Mouse (Mus musculus) heart, embryonic 16.5 days (tissue): Measurements from ENCODE around the gene Tanc2. TPM values are rescaled to one million over a fixed set of nuclear protein-coding genes. Genes with fewer than 3 reads are reported as not detected.

Experiments
- ATAC-seq: fragments of 200-750 bp; cut with Nextera tagmentation; replicated peaks from 2 replicates; pipeline ENCODE4 v1.8.0; 2017; ENCODE audit warnings: moderate number of reproducible peaks; ENCODE audit not compliant: insufficient read depth, low FRiP score; ENCODE audit errors: extremely low read depth
- H3K27ac ChIP-seq: fragments of 300-500 bp; sonication (generic); 2 replicates; pipeline ENCODE4 v1.5.1; 2014; ENCODE audit warnings: mild to moderate bottlenecking, low read length, control low read depth, moderate library complexity
- H3K27me3 ChIP-seq: fragments of 300-500 bp; sonication (generic); 2 replicates; pipeline ENCODE4 v1.6.1; 2014; ENCODE audit warnings: low read length, mixed read lengths; ENCODE audit not compliant: control insufficient read depth, insufficient read depth
- H3K36me3 ChIP-seq: fragments of 300-500 bp; sonication (generic); 2 replicates; pipeline ENCODE4 v1.6.1; 2014; ENCODE audit not compliant: control insufficient read depth, insufficient read depth
- H3K4me1 ChIP-seq: fragments of 300-500 bp; sonication (generic); 2 replicates; pipeline ENCODE4 v1.6.1; 2014; ENCODE audit warnings: low read length, mixed read lengths; ENCODE audit not compliant: control insufficient read depth, insufficient read depth
- H3K4me2 ChIP-seq: fragments of 300-500 bp; sonication (generic); 2 replicates; pipeline ENCODE4 v1.6.1; 2014; ENCODE audit warnings: low read depth, mild to moderate bottlenecking, control low read depth, low read length
- H3K4me3 ChIP-seq: fragments of 300-500 bp; sonication (generic); 2 replicates; pipeline ENCODE4 v1.5.1; 2014; ENCODE audit warnings: mild to moderate bottlenecking, control low read depth, low read length
- H3K9ac ChIP-seq: fragments of 300-500 bp; sonication (generic); 2 replicates; pipeline ENCODE4 v1.6.1; 2014; ENCODE audit warnings: low read length, control low read depth
- H3K9me3 ChIP-seq: fragments of 300-500 bp; sonication (generic); replicated peaks from 2 replicates; pipeline ENCODE4 v1.6.1; 2016; ENCODE audit warnings: low read length; ENCODE audit not compliant: control insufficient read depth
- WGBS: fragments of 180-500 bp; shearing (Covaris S2); extraction: QIAGEN DNeasy Blood & Tissue Kit; methylation state at CpG from one replicate; pipeline ENCODE4 v1.1.7; 2014; 5-methylcytosine and 5-hydroxymethylcytosine counted together
- polyA plus RNA-seq: library from polyadenylated mRNA; unstranded; fragments of >200 nt; fragmentation: Nextera tagmentation; extraction: Ambion mirVana; gene quantifications from 2 replicates; pipeline ENCODE4 v1.2.1, GENCODE M21; 2015

The Tanc2 gene
- polyA plus RNA-seq, 1 experiment from 2014 or later = 8.0 TPM

DNA sequence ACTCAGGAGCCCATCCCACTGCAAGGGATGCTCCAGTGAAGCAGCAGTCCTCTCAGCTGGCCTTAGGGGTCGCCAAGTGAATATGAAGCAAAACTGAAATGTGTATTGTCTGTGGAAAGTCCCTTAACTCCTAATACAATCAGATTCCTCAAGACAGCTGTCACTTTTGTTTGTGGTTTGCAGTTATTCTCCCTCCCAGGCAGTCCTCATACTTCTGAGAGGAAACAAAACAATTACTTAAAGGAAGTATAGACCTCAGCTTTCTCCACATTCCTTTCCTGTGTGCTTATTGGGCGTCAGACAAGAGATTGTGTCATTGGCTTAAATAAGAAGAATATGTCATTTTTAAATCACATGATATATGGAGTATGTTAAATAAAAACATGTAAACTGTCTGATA lies 311.7 kb downstream of the Tanc2 start:
- no peak overlapping the region for H3K9ac ChIP-seq
- H3K27ac ChIP-seq = peak overlapping the region; percentile 47
- peaks cover 15% of the 10 kb centered on the region; the same call in 1 of the 2 replicates for H3K36me3 ChIP-seq
- H3K4me3 ChIP-seq = no peak overlapping the region
- 53% methylated on average over 2 of the region's 2 CpGs for WGBS
- H3K4me2 ChIP-seq = no peak overlapping the region
- no peaks in the 10 kb centered on the region for H3K27me3 ChIP-seq
- no peaks in the 10 kb centered on the region for H3K9me3 ChIP-seq
- ATAC-seq = no peak
- peaks cover 8% of the 10 kb centered on the region; the same call in 1 of the 2 replicates for H3K4me1 ChIP-seq

GRCm38 (mm10) chr11:105902956-105903355 lies 313.2 kb downstream of the Tanc2 start:
- H3K4me2 ChIP-seq = no peak overlapping the region
- peaks cover 8% of the 10 kb centered on the region; the same call in 1 of the 2 replicates for H3K4me1 ChIP-seq
- no peak for ATAC-seq
- no peak overlapping the region for H3K9ac ChIP-seq
- no peak overlapping the region for H3K27ac ChIP-seq
- no peak overlapping the region for H3K4me3 ChIP-seq
- H3K36me3 ChIP-seq = peaks cover 13% of the 10 kb centered on the region; the same call in 1 of the 2 replicates
- WGBS = 70% methylated on average over 1 of the region's 1 CpGs
- H3K9me3 ChIP-seq = no peaks in the 10 kb centered on the region
- H3K27me3 ChIP-seq = no peaks in the 10 kb centered on the region

DNA sequence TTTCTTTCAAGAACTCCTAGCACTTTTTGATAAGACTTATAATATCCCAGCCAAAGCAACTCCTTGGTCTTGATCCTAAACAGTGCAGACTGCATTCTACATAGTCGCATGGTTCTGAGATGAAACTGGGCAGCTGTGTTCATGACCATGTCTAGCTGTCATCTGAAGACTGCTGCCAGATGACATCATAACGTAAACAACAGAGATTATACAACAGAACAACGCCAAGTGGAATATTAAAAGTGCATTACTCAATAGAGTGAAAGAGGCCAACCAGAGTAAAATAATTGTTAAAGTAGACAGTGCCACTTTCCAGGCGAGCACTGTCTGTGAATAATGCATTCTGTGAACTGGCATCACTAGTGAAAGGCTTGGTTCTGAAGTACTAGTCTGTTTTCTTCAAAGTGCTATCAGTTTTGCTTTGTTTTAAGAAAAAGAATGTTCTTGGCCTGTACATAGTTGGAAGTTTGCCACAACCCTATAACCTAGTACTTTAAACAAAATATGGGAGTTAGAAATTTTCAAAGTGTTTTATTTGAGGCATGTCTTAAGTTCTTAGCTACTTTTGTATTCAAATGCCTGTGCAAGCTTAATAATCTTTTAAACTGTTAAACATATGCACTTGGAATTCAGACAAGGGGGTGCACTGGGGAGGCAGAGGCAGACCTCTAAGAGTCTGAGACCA lies 315.9 kb downstream of the Tanc2 start:
- no peak overlapping the region for H3K9ac ChIP-seq
- 0 out of 2 replicates have a peak, but pooled peaks cover 4% of the 10 kb centered on the region for H3K36me3 ChIP-seq
- H3K27me3 ChIP-seq = no peaks in the 10 kb centered on the region
- ATAC-seq = peak; percentile 77
- H3K9me3 ChIP-seq = no peaks in the 10 kb centered on the region
- 37% methylated on average over 4 of the region's 4 CpGs for WGBS
- H3K4me2 ChIP-seq = no peak overlapping the region
- no peak overlapping the region for H3K4me3 ChIP-seq
- peak overlapping the region; percentile 70; the same call in 1 of the 2 replicates for H3K27ac ChIP-seq
- H3K4me1 ChIP-seq = peaks cover 8% of the 10 kb centered on the region; the same call in 1 of the 2 replicates

GRCm38 (mm10) chr11:105907381-105907780 lies 317.6 kb downstream of the Tanc2 start:
- Histone ChIP-seq H3K9me3 (no peaks in the 10 kb centered on the region), H3K4me3 (no peak overlapping the region), H3K4me1 (peaks cover 2% of the 10 kb centered on the region; the same call in 1 of the 2 replicates), H3K36me3 (no peaks in the 10 kb centered on the region), H3K9ac (no peak overlapping the region), H3K4me2 (no peak overlapping the region), H3K27ac (no peak overlapping the region), H3K27me3 (no peaks in the 10 kb centered on the region)
- 86% methylated on average over 1 of the region's 1 CpGs for WGBS
- ATAC-seq = no peak

DNA sequence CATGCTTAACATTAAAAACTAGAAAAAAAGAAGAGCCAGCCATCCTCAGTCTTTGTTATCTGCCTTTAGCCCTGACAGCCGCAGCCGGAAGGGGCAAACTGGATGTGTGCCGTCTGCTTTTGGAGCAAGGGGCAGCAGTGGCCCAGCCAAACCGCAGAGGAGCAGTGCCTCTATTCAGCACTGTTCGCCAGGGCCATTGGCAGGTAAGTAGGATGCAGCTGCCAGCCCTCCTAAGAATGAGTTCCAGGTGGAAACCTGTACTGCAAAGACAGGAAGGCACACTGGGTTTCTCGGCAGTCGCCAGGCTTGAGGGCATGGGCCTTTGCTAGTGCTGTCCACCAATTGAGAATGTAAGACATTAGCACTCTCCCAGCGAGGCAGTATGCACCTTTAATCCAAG lies 319.1 kb downstream of the Tanc2 start:
- Histone ChIP-seq H3K27me3 (no peaks in the 10 kb centered on the region), H3K4me2 (no peak overlapping the region), H3K4me3 (no peak overlapping the region), H3K4me1 (peaks cover 2% of the 10 kb centered on the region; the same call in 1 of the 2 replicates), H3K36me3 (peaks cover 6% of the 10 kb centered on the region), H3K9ac (no peak overlapping the region), H3K27ac (no peak overlapping the region), H3K9me3 (no peaks in the 10 kb centered on the region)
- ATAC-seq = no peak
- WGBS = 80% methylated on average over 8 of the region's 8 CpGs

DNA sequence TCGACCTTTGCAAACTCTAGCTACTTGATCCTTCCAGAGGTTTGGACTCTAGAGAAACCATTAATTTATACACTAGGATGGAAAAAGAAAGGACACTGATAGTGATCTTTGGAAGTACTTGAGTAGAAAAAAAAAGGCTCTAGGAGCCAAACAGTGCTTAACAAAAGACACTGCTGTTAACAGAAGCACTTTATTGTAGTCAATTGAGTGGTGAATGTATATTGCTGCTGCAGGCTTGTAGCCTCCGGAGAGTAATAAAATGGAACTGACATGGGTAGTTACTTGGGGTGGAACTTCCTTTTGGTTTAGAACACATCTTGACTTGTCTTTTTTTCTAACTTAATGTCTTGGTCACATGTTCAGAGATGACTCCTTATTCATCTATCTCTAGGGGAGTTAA lies 319.8 kb downstream of the Tanc2 start:
- Histone ChIP-seq H3K9me3 (no peaks in the 10 kb centered on the region), H3K4me3 (no peak overlapping the region), H3K4me1 (peaks cover 2% of the 10 kb centered on the region; the same call in 1 of the 2 replicates), H3K27me3 (no peaks in the 10 kb centered on the region), H3K36me3 (peaks cover 10% of the 10 kb centered on the region), H3K9ac (no peak overlapping the region), H3K4me2 (no peak overlapping the region), H3K27ac (no peak overlapping the region)
- no peak for ATAC-seq
- WGBS = 69% methylated on average over 2 of the region's 2 CpGs

DNA sequence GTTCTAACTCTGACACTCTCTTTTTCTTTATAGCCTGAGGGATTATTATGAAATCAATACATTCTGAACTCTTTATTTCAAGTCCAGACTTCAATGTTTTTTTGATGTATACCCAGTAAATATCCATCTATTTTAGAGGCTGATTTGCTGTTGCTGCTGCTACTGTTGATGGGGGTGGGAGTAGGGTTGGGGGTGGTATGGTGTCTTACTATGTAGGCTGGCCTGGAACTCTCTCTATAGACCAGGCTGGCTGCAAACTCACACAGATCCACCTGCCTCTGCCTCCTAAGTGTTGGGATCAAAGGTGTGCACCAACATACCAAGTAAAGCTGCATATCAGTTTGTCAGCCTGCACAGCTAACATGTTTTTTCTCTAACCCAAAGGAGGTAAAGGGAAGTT lies 321.4 kb downstream of the Tanc2 start:
- ATAC-seq = no peak
- peaks cover 15% of the 10 kb centered on the region for H3K36me3 ChIP-seq
- no peaks in the 10 kb centered on the region for H3K4me1 ChIP-seq
- H3K4me2 ChIP-seq = no peak overlapping the region
- H3K9me3 ChIP-seq = no peaks in the 10 kb centered on the region
- H3K27me3 ChIP-seq = no peaks in the 10 kb centered on the region
- no peak overlapping the region for H3K4me3 ChIP-seq
- no peak overlapping the region for H3K9ac ChIP-seq
- H3K27ac ChIP-seq = no peak overlapping the region

GRCm38 (mm10) chr11:105911592-105912375 lies 322.0 kb downstream of the Tanc2 start:
- Histone ChIP-seq H3K36me3 (peaks cover 17% of the 10 kb centered on the region), H3K27ac (no peak overlapping the region), H3K9me3 (no peaks in the 10 kb centered on the region), H3K4me1 (no peaks in the 10 kb centered on the region), H3K27me3 (no peaks in the 10 kb centered on the region), H3K4me3 (no peak overlapping the region), H3K4me2 (no peak overlapping the region), H3K9ac (no peak overlapping the region)
- 35% methylated on average over 4 of the region's 4 CpGs for WGBS
- ATAC-seq = peak; percentile 76

DNA sequence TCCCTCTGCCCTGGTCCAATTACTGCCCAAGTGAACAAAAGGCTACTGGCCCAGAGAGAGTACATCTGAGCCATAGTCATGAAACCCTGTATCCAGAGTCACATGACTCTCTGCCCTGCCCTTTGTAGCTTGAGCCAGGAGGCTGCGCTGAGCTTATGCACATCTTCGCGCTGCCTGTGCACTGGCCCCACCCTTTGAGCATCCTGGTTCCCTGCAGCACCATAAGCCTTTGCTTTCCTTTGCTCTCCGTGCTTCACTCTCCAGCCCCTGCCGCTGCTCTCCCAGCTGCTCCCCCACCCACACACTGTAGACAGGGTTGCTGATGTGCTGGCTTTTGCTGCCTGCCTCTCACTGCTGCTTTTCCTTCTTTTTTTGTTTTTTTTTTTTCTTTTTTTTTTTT lies 323.8 kb downstream of the Tanc2 start:
- Histone ChIP-seq H3K4me2 (no peak overlapping the region), H3K4me1 (no peaks in the 10 kb centered on the region), H3K27me3 (no peaks in the 10 kb centered on the region), H3K27ac (no peak overlapping the region), H3K36me3 (peaks cover 17% of the 10 kb centered on the region), H3K9me3 (no peaks in the 10 kb centered on the region), H3K4me3 (no peak overlapping the region), H3K9ac (no peak overlapping the region)
- ATAC-seq = no peak
- 72% methylated on average over 5 of the region's 5 CpGs for WGBS
